Mouse (Mus musculus) CD8-positive naive resting alpha-beta T cell, adult 2 months (primary cell): ENCODE data around the gene Nrg4.
"Not testable (repeated sequence)": the region's sequence is repeated elsewhere in the genome, so short reads cannot be mapped to it uniquely, and the experiment has no call there.

Experiments used
- DNase-seq, 2 experiments: peaks; one replicate each; pipeline ENCODE4 v3.0.0; 2022; ENCODE audit warnings: low read depth in 2 of 2, low spot score in 2 of 2

Nrg4 gene

DNA sequence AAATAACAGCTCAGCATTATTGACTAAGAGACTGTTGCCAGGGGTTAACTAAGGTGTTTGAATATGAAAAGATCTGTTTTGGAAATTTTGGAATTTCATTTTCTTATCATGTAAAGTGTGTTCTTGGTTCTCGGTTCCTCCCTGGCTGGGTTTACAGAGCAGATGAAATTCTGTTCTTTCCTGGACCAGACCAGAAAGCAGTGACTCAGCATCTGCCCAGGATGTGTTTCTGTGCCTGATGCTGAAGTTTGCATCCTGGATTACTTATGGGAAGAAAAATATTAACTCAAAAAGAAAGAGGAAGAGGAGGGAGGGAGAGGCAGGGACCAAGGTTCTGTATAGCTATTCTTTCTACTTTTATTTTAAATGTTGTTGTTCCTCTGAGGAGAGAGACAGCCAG lies 72.8 kb downstream of the Nrg4 start:
- no peak for DNase-seq

DNA sequence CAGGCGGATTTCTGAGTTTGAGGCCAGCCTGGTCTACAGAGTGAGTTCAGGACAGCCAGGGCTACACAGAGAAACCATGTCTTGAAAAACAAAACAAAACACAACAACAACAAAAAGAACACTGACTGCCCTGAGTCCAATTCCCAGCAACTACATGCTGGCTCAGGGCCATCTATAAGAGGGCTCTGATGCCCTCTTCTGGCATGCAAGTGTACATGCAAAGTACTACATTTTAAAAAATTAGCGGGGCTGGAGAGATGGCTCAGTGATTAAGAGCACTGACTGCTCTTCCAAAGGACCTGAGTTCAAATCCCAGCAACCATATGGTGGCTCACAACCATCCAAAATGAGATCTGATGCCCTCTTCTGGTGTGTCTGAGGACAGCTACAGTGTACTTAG lies 74.5 kb downstream of the Nrg4 start:
- DNase-seq: not testable (repeated sequence)

DNA sequence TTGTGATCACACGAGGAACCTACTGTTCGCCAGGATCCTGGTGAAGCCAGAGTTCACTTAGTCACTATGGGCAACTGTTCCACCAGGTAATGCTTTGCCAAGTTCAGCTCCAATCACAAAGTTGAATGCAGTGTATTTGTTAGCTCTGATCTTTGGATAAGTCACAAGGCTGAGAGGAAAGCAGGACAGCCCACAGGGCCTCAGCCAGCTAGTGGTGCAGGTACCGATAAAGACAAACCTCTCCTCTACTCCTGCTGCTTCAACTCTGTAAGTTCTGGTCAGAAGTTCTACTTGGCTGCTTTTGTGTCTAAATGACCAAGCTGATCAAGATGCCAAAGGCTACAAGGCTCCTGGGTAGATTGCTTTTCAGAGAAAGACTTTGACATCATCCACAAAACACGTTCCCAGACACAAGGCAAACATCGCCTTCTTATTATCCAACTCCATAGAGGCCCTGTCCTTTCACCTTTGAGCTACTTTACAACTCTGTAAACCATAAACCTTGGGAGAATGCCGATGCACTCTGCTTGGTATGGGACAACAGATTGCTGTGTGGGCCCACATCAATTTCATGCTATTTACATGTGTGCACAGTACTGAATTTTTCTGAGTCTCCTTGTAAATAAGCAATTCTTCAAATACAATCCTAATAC lies 75.9 kb downstream of the Nrg4 start:
- no peak for DNase-seq

DNA sequence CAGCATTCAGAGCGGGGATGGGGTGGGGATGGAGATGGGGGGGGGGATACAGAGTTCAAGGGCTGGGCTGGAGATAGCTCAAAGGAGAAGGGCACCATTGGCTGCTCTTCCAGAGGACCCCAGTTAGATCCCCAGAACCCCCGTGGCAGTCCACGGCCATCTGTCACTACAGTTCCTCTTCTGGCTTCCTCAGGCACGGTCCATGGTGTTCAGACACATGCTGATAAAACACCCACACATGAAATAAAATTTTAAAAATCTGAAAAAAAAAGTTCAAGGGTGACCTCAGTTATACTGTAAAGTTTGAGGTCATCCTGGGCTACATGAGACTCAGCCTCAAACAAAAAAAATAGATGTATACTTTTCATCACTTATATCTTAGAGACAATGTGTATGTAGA lies 78.2 kb downstream of the Nrg4 start:
- no peak for DNase-seq

DNA sequence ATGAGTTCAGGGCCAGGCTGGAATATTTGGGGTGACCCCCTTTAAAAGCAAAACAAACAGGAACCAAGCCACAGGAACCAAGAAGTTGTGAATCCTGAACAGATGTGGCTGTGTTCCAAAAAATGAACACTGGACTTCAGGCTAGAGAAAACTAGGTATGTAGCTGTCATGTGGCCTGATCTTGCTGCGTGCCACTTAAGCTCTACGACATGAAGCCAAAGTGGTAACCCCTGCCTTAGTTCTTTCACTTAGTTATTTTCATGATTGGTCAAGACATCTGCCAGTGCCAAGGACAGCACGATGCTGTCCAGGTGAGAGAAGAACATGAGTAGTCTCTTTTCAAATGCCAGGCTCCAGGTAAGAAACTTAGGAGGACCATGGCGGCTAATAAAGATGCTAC lies 79.7 kb downstream of the Nrg4 start:
- DNase-seq: no peak

DNA sequence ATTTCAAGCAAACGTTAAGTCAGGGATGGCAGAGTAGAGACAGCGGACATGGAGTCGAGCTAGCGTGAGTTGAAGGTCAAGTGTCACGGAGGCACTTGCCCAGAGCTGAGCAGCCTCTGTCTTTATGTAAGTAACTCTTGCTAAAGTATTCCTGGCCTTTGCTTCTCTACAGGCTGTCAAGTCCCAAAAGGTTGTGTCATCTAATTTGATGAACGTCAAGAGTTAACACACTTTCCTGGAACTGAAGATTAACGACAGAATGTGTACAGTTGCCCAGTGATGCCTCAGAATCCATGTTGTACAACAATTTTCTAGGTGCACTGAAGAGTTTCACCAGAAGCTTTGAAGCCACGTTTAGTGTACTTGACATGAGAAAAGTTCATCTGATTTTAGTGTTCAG lies 80.2 kb downstream of the Nrg4 start:
- no peak for DNase-seq

DNA sequence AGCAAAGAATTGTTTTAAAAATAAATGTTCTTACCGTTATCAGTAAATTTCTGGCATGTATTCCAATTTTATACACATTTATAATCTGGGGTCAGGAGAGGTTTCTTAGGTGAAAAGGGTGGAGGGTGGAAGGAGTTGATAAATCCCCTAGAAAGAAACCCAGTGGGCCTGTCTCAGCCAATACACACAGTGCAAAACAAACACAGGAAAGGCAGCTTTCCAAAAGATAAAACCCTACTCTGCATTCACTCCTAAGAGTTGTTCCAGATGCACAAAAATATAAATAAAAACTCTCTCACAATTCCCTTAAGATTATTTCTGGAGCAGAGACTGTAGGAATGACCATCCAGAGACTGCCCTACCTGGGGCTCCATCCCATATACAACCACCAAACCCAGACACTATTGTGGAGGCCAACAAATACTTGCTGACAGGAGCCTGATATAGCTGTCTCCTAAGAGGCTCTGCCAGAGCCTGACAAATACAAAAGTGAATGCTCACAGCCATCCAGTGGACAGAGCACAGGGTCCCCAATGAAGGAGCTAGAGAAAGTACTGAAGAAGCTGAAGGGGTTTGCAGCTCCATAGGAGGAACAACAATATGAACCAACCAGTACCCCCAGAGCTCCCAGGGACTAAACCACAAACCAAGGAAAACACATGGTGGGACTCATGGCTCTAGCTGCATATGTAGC lies 81.4 kb downstream of the Nrg4 start:
- not testable (repeated sequence) for DNase-seq

DNA sequence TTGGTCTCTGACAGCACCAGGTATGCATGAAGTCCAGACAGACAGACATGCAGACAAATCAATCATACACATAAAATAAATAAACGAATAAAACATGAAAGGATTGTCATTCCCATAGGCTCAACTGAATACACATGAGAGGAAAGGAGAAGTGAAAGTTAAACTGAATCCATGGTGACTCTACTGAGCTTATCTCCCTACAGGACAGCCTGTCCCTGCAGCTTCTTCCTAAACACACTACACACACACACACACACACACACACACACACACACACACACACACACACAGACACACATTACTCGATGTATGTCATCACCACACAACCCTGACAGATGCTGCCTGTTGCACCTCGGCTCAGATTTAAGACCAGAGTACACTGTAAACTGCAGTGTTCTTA lies 82.6 kb downstream of the Nrg4 start:
- no peak for DNase-seq

DNA sequence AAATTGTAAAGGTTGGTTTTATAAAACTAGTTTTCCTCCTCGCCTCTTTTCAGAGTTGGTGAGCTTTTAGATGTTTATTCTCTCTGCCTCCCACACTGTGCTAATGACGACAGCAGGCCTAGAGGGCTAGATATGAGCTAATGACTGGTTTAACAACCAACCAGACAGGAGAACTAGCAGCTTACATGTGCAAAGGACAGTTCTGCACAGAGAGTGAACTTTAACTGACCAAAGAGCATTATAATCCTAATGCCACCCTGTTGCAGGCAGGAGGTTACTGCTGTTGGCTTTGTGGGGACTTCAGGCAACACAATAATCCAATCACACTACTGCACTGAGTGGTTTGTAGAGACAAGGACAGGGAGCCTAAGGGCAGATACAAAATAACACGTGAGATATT lies 83.4 kb downstream of the Nrg4 start:
- DNase-seq: no peak

DNA sequence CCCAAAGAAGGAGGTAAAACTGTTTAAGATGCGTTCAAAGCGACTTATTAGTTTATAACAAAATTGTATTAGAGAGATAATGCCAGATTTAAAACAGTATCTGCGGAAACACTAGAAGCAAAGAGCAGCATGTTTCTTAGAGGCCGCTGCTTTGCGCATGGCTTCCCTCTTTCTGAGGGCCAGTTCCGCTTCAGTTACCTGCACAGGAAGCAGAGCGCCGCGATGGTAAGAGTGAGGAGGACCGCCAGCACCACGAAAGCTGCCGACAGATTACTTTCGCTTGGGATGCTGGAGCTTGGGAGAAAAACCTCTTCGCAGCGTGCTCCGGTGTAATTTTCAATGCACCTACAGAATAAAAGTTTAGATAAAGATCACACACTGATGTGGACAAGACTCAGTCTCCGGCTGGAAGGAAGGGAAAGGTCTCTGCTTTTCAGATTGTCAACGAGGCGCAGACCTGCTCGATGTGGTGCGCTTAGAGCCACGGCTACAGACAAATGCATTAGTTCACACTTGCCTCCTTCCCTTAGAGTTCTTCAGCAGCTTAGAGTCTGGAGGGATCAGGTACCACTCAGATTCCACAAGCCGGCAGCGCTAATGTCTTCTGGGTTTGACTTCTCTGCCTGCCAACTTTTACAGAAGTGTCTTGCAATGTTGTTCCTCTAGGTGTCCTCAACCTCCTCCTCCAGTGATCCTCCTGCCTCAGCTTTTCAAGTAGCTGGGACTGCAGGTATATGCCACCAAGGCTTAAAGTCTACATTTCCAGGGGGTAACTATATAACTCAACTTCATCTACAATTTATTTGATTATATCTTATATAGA lies 84.6 kb downstream of the Nrg4 start:
- DNase-seq: peak in 1 of 2 experiments; percentile 10

DNA sequence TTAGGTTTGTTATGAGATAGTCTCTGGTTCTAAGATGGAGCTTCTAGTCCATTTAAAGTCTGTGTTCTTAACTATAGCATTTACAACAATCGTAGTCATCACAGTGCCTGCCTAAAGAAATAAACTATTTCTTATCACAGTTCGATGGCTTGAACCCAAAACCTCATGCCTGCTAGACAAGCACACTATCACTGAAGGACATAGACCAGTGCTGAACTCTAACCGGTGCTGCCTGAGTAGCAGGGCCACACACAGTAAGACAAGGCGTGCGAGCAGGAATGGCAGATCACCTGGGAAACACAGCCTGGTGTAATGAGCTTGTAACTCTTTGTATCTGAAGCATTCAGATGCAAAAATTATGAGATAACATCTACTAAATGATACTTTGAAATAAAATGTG lies 85.8 kb downstream of the Nrg4 start:
- DNase-seq: no peak

DNA sequence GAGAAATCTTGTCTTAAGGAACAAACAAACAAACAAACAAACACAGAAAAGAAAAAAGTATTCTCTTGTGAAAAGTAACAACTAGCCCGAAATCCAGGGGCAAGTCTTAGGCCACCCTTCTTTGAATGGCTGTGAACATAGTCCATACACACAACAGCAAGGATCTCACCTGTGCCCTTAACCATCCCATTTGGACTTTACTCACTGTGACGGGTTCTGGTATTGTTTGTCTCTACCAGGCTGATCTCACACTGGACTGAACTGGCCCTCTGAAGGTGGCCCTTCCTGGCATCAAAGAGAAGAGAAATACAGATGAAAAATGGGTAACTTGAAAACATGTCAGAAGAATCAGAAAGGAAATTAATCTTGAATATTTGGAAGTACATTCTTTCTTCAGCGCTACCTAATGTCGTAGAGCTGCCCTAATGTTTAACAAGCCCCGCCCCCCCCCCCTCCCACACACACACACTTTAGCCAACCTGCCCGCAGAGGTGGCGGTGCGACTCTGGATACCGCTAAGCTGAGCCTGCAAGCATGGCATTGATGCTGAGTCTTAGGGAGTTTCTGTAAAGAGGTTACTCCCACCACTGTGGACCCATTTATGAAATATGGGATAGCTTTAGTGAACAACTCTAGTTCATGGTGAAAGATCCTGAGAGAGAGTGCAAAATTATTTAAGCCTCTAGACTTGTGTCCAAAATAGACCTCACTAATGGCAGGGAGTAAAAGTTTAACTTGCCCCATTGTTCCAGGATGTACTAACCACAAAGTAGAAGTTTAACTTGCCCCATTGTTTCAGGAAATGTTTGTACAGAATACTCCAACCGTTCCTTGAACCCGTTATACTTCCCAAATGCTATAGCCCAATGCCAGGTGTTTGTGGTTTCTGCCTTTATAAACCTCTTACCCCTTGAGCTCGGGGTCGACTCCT lies 90.1 kb downstream of the Nrg4 start:
- no peak for DNase-seq

DNA sequence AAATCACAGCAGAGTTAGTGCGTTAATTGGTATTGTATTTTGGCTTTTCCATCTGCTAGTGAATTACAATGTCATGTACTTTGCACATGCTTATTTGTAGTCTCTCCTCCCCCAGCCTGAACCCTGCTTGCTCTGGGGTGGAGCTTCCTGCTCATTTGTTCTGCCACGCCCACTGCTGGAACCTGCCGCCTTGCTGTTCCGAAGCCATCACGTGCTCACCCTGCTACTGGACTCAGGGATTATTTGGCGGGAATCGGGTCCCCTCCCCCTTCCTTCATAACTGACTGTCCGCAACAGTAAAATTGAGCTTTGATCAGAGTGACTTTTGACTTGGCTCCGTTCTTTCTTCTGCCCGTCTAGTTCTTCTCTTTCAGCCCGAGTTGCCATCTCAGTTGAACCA lies 93.6 kb downstream of the Nrg4 start:
- not testable (repeated sequence) for DNase-seq

DNA sequence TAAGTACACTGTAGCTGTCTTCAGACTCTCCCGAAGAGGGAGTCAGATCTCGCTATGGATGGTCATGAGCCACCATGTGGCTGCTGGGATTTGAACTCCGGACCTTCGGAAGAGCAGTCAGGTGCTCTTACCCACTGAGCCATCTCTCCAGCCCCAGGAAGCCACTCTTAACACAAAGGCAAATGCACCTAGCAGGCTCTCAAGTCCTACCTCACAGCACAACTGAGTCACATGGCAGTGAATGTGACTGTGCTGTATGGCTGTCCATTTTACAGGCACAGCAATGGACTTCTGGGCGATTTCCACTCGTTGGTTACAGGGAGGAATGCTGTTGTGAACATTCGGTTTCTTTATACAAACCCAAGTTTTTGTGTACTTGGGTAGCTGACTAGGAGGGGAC lies 94.1 kb downstream of the Nrg4 start:
- no peak for DNase-seq

DNA sequence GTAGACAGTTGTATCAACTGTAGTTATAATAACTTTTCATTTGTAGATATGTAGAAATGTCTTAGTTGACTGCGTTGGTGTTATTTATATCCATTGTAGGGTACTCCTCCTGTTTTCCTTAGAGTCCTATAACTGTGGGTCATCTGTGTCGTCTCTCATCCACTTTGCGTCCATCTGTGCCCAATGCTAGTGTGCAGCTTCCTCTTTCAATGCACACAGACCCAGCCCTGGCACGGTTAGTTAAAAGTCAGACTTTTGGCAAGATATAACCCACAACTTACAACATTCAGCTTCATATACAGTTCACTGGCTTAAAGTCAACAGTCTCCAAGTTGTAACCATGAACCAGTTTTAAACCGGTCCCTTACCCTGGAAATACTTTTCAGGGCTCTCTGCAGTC lies 94.5 kb downstream of the Nrg4 start:
- DNase-seq: no peak

DNA sequence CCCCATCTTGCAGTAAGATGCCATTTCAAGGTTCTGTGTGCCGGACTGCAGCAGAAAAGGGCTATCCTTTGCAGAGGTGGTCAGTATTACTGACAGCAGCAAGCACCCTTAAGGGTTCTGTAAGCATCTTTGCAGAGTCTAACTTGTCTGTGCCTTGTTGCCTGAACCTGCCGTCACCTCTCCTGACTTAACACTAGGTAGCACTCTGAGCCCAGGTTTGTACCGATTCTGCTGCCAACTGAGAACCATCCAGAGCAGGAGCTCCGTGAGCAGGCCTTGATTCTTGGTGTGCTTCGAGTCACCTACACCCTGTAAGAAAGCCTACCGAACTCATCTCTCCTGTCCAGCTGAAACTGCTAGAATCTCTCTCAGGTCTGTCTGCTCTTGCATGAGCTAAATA lies 95.1 kb downstream of the Nrg4 start:
- no peak for DNase-seq

DNA sequence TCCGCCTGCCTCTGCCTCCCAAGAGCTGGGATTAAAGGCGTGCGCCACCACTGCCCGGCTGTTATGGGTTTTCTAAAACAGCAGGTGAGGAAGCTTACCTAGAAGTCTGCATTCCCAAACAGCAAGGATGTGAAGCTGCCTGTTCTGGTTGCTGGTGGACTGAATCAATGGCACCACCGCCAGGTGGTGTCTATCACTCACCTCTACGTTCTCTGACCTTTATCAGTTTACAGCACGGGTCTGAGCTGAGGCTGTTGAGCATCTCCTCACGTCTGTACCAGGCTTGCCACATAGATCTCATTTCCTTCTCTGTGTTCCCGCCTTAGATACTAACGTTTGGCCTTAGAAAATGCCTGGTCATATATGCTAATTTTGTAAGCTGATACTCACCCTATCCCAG lies 97.6 kb downstream of the Nrg4 start:
- no peak for DNase-seq

DNA sequence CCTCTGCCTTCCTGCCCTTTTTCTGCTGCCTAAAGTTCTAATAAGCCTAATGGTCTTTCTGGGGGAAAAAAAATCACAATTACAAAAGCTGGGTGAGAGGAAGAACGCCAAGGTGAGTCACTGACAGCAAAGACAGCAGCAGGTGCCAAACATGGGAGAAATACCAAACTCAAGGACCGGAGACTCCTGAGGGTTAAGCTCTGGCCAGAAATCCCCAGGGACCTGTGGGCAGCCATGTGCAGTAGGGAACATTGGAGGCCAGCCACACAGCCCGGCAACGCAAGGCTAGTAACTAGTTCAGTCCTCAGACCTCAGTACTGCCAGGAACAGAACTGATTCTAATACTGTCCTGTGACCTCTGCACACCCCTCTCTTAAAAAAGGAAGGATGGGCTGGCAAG lies 98.5 kb downstream of the Nrg4 start:
- DNase-seq: no peak

DNA sequence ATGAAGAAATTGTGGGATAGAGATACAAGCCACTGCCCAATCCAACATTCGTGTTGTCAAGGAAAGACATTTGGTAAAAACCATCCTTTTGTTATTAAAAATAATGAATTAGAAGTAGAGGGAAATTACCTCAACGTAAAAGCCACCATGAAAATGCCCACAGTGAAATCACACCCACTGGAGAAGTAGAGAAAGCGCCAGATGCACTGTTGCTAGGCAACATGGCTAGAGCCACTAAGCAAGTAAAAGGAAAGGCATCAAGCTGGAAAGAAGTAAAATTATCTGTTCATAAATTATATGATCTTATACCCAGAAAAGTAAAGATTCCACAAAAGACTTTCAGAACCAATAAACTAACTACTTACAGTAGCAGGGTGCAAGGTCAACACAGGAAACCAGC lies 100.4 kb downstream of the Nrg4 start:
- no peak for DNase-seq

DNA sequence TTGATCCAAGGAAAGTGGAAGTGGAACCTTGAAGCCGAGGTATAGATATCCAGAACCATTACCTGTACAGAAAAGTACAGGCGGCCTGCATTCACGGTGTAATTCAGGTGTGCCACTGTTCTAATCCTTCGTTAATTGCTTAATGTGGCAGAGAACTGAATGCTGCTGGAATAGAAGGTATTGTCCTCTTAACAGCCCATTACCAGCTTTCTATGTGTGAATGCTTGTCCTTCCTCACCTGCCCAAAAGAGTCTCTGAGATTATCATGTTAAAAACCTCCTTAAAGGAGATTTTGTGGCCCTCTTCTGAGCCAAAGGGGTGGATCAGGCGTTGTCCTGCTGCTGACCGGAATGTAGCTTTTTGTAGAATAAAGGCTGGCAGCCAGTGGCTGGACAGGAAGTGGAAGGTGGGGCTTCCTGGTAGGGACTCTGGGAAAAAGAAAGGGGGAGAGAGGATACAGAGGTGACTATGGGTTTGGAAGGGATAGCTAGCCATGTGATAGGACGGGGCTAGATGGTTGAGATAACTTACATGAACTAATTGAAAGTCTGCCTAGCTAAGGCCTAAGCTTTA lies 101.4 kb downstream of the Nrg4 start:
- DNase-seq: no peak

DNA sequence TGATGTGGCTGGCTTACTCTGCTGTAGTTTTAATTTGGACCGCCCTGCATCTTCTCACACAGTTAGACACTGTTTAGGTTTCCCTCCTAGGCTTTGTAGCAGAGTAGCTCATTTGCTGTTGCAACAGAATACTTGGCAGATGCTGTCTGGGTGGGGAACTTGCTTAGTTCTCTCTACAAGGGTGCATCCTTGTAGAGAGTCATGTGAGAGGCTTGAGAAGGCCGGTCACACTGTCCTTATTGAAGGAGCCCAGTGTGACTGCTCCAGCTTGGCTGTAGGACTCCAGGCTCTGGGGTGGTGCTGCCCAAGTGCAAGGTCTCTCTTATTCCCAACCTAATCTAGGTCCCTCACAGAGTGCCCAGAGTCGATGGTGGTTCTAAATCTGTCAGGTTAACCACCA lies 109.3 kb downstream of the Nrg4 start:
- DNase-seq: no peak
